Mouse (Mus musculus): ENCODE measurements around the gene Spa17.

The Spa17 gene

GRCm38 (mm10) chr9:37613182-37613910, at the start of gene Spa17:
Spa17 (minus strand) TSS chr9:37613722.
- peak; percentile 87 to 89 for DNase-seq

- no peak for DNase-seq
These were observed 49.7 kb upstream of the Spa17 start for GRCm38 (mm10) chr9:37663210-37663609.

GRCm38 (mm10) chr9:37659413-37659812, 45.9 kb upstream of the Spa17 start:
- DNase-seq: no peak

- peak; percentile 79 to 80 for DNase-seq
These were observed 43.5 kb upstream of the Spa17 start, which contains the start of gene Tbrg1 for GRCm38 (mm10) chr9:37656931-37657481. Tbrg1 (minus strand) TSS chr9:37657312.

GRCm38 (mm10) chr9:37656439-37656881, 42.9 kb upstream of the Spa17 start:
- peak in 1 of 2 experiments; percentile 18 for DNase-seq

- no peak for DNase-seq
These were observed 42.4 kb upstream of the Spa17 start for GRCm38 (mm10) chr9:37655961-37656360.

GRCm38 (mm10) chr9:37653836-37654235, 40.3 kb upstream of the Spa17 start:
- no peak for DNase-seq

GRCm38 (mm10) chr9:37650639-37651038, 37.1 kb upstream of the Spa17 start:
- DNase-seq: no peak

- DNase-seq: no peak
These were observed 32.7 kb upstream of the Spa17 start for GRCm38 (mm10) chr9:37646246-37646645.

GRCm38 (mm10) chr9:37638721-37639120, 25.2 kb upstream of the Spa17 start:
- DNase-seq: no peak

GRCm38 (mm10) chr9:37636800-37637542, 23.4 kb upstream of the Spa17 start:
- no peak for DNase-seq

GRCm38 (mm10) chr9:37636335-37636734, 22.8 kb upstream of the Spa17 start:
- DNase-seq: peak; percentile 58 to 71

GRCm38 (mm10) chr9:37634269-37634668, 20.7 kb upstream of the Spa17 start:
- no peak for DNase-seq

GRCm38 (mm10) chr9:37632305-37632704, 18.8 kb upstream of the Spa17 start:
- DNase-seq: no peak

GRCm38 (mm10) chr9:37629941-37630340, 16.4 kb upstream of the Spa17 start:
- no peak for DNase-seq

GRCm38 (mm10) chr9:37628581-37628980, 15.1 kb upstream of the Spa17 start:
- DNase-seq: no peak

- DNase-seq: no peak
These were observed 13.7 kb upstream of the Spa17 start for GRCm38 (mm10) chr9:37627263-37627662.

- DNase-seq: no peak
These were observed 12.6 kb upstream of the Spa17 start for GRCm38 (mm10) chr9:37626103-37626567.

GRCm38 (mm10) chr9:37625641-37626040, 12.1 kb upstream of the Spa17 start:
- DNase-seq: peak; percentile 59 to 62

- no peak for DNase-seq
These were observed 11.6 kb upstream of the Spa17 start for GRCm38 (mm10) chr9:37625129-37625528.

GRCm38 (mm10) chr9:37624502-37624901, 11.0 kb upstream of the Spa17 start:
- no peak for DNase-seq

GRCm38 (mm10) chr9:37623981-37624380, 10.5 kb upstream of the Spa17 start:
- DNase-seq: no peak

- peak; percentile 76 to 77 for DNase-seq
These were observed 7.8 kb upstream of the Spa17 start for GRCm38 (mm10) chr9:37621290-37621689.

GRCm38 (mm10) chr9:37616770-37617169, 3.2 kb upstream of the Spa17 start:
- peak; percentile 38 to 50 for DNase-seq

Data from cerebellum, adult 18-20 months (tissue).